Mouse (Mus musculus): Measurements from ENCODE around the gene Sec24a.

The Sec24a gene

GRCm38 (mm10) chr11:51650691-51651515 is 112.5 kb downstream of the Sec24a start, which contains the start of the genes N4bp3 and D930048N14Rik:
Gene N4bp3 (minus strand): TSS chr11:51650842.
Gene D930048N14Rik (plus strand): TSS chr11:51650954.
- intact Hi-C loops (cut with DNase I): loop anchor here (2.0 kb wide), 1 partner anchor 32 kb away; the partner anchor contains the start of gene Nhp2

DNA sequence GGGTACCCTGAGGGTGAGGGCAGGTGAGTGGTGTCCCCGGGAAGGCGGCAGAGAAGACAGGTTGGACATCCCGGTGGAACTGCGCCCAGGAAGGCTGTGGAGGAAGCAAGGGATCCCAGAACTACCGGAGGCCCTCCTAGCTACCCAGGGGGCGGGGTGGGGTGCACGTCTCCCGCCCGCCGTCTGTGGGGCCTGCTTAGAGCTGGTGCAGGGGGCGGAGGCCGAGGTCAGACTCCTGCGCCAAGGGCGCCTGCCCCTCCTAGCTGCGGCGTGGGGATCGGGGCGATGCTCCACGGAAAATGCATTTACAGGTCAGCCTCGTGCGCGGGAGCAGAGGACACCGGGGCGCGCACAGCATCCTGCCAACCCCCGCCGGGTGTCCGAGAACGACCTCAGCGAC is 113.2 kb downstream of the Sec24a start:
- intact Hi-C loops (cut with DNase I): loop anchor here (2.0 kb wide), 1 partner anchor 31 kb away; the partner anchor contains the start of gene Nhp2

GRCm38 (mm10) chr11:51649889-51650199 is 113.6 kb downstream of the Sec24a start:
- intact Hi-C loops (cut with DNase I): loop anchor here (2.0 kb wide), 1 partner anchor 31 kb away; the partner anchor contains the start of gene Nhp2

GRCm38 (mm10) chr11:51649111-51649888 is 114.1 kb downstream of the Sec24a start:
- intact Hi-C loops (cut with DNase I): no loop called here

GRCm38 (mm10) chr11:51648566-51648965 is 114.9 kb downstream of the Sec24a start:
- intact Hi-C loops (cut with DNase I): no loop called here

GRCm38 (mm10) chr11:51646751-51647667 is 116.4 kb downstream of the Sec24a start:
- intact Hi-C loops (cut with DNase I): no loop called here

DNA sequence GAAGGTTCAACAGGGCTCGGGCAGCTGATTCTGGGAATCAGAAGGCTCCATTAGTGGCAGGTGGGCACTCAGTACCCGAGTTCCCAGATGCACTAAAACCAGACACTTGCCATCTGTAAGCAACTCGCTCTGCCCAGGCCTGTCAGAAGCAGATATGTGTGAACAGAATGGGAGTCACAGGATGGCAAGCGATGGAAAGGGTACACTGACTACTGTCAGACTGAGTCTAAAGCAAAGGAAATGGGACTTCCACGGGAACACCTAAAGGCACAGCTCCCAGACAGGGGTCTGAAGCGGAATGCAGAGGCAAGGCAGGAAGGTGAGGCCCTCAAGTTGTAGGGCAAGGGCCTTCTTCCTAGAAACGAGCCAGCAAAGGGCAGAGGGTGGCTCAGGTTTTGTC is 117.2 kb downstream of the Sec24a start:
- intact Hi-C loops (cut with DNase I): no loop called here

- intact Hi-C loops (cut with DNase I): no loop called here
These were observed 118.1 kb downstream of the Sec24a start for GRCm38 (mm10) chr11:51645293-51645692.

DNA sequence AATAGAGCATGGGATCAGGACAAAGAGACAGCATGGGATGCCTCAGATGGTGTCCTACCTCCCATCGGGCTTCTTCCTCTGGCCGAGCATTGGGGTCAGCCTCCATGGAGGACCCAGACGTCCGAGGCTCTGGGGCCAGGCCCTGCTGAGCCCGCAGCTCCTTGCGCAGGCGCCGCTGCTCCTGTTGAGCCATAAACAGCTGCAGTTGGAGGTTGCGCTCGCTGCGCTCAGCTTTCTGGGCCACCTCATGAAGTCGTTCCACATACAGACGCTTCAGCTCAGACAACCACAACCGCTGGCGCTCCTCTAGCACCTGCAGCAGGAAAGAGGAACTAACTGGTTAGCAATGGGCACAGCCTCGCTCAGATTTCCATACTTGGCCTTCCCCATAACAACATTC is 119.2 kb downstream of the Sec24a start:
- intact Hi-C loops (cut with DNase I): no loop called here

- intact Hi-C loops (cut with DNase I): no loop called here
These were observed 119.7 kb downstream of the Sec24a start for GRCm38 (mm10) chr11:51643761-51644160.

- intact Hi-C loops (cut with DNase I): no loop called here
These were observed 120.2 kb downstream of the Sec24a start for GRCm38 (mm10) chr11:51643202-51643601.
